Mouse (Mus musculus) hindbrain, embryonic 10.5 days (tissue): ENCODE results near the gene Nudt6. TPM values are rescaled to one million over a fixed set of nuclear protein-coding genes. Genes with fewer than 3 reads are reported as not detected.

Experiments
- DNase-seq: peaks from one replicate; pipeline ENCODE4 v3.0.0-alpha.2; 2017; ENCODE audit warnings: low spot score
- H3K27ac ChIP-seq: fragments of 300-500 bp; sonication (generic); 2 replicates; pipeline ENCODE4 v1.5.1; 2016; ENCODE audit warnings: mild to moderate bottlenecking, moderate library complexity
- H3K27me3 ChIP-seq: fragments of 300-500 bp; sonication (generic); 2 replicates; pipeline ENCODE4 v1.6.1; 2016; ENCODE audit warnings: mild to moderate bottlenecking; ENCODE audit not compliant: poor library complexity, insufficient read depth, severe bottlenecking
- H3K36me3 ChIP-seq: fragments of 300-500 bp; sonication (generic); 2 replicates; pipeline ENCODE4 v1.6.1; 2016; ENCODE audit warnings: mild to moderate bottlenecking, moderate library complexity
- H3K4me1 ChIP-seq: fragments of 300-500 bp; sonication (generic); replicated peaks from 2 replicates; pipeline ENCODE4 v1.6.1; 2016; ENCODE audit warnings: mild to moderate bottlenecking
- H3K4me3 ChIP-seq: fragments of 300-500 bp; sonication (generic); 2 replicates; pipeline ENCODE4 v1.5.1; 2016; ENCODE audit warnings: mild to moderate bottlenecking, moderate library complexity
- H3K9me3 ChIP-seq: fragments of 300-500 bp; sonication (generic); 2 replicates; pipeline ENCODE4 v1.6.1; 2016; ENCODE audit warnings: mild to moderate bottlenecking, moderate library complexity
- WGBS: fragments of 180-500 bp; shearing (Covaris S2); methylation state at CpG from one replicate; pipeline ENCODE4 v1.1.7; 2016; 5-methylcytosine and 5-hydroxymethylcytosine counted together
- polyA plus RNA-seq: library from polyadenylated mRNA; unstranded; fragments of >200 nt; fragmentation: Nextera tagmentation; extraction: Ambion mirVana; gene quantifications from 2 replicates; pipeline ENCODE4 v1.2.1, GENCODE M21; 2016

Nudt6 gene
- polyA plus RNA-seq, 1 experiment from 2014 or later, result 3.4 TPM

DNA sequence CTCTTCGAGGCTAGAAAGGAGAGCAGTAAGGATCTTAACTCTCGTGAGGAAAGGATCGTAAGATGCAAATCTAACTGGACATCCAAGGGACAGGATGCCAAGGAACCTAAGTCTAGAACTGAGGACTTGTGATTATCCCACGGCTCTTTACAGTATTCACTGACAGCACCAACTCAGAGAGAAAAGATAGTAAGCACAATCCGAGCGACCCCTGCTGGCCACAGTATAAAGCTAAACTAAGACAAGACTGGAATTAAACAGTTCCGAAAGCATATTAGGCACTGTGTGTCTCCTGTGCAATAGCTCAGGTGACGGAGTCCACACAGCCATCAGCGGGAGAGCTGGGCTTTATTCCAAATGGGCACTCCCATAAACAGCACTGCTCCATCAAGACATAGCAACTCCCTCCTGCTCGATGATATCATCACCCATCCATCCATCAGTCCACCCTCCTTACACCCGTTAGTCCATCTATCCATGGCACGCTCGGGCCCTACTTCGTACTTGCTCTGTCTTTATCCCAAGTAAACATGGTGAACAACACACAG lies 5.5 kb downstream of the Nudt6 start:
- Histone ChIP-seq H3K4me1 (peaks cover 8% of the 10 kb centered on the region), H3K4me3 (no peak overlapping the region), H3K27ac (no peak overlapping the region), H3K9me3 (no peaks in the 10 kb centered on the region), H3K27me3 (no peaks in the 10 kb centered on the region), H3K36me3 (no peaks in the 10 kb centered on the region)
- DNase-seq, result peak; percentile 71
- 58% methylated on average over 14 of the region's 14 CpGs for WGBS

DNA sequence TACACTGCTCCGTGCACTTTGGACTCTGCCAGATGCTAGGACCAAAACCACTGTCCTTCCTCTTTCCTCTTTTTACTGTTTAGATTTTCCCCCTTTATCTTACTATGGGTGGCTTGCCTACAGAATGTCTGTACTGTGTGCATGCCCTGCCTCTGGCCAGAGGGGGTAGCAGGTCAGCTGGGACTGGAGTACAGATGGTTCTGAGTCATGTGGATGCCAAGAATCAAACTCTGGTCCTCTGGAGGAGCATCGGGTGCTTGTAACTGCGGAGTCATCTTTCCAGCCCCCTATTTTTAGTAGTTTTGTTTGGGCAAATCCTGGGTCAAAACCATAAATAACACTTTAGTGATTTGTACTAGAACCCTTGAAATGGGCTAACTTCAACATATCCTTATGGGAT lies 6.6 kb downstream of the Nudt6 start:
- no peaks in the 10 kb centered on the region for H3K9me3 ChIP-seq
- no peaks in the 10 kb centered on the region for H3K27me3 ChIP-seq
- no peak overlapping the region for H3K4me3 ChIP-seq
- 91% methylated on average over 3 of the region's 3 CpGs for WGBS
- H3K36me3 ChIP-seq, result no peaks in the 10 kb centered on the region
- no peak for DNase-seq
- no peak overlapping the region for H3K27ac ChIP-seq
- peaks cover 3% of the 10 kb centered on the region for H3K4me1 ChIP-seq

- Histone ChIP-seq H3K4me1 (no peaks in the 10 kb centered on the region), H3K27me3 (no peaks in the 10 kb centered on the region), H3K27ac (no peak overlapping the region), H3K36me3 (no peaks in the 10 kb centered on the region), H3K9me3 (no peaks in the 10 kb centered on the region), H3K4me3 (no peak overlapping the region)
- no peak for DNase-seq
These were observed 12.4 kb downstream of the Nudt6 start for GRCm38 (mm10) chr3:37407598-37407997.

DNA sequence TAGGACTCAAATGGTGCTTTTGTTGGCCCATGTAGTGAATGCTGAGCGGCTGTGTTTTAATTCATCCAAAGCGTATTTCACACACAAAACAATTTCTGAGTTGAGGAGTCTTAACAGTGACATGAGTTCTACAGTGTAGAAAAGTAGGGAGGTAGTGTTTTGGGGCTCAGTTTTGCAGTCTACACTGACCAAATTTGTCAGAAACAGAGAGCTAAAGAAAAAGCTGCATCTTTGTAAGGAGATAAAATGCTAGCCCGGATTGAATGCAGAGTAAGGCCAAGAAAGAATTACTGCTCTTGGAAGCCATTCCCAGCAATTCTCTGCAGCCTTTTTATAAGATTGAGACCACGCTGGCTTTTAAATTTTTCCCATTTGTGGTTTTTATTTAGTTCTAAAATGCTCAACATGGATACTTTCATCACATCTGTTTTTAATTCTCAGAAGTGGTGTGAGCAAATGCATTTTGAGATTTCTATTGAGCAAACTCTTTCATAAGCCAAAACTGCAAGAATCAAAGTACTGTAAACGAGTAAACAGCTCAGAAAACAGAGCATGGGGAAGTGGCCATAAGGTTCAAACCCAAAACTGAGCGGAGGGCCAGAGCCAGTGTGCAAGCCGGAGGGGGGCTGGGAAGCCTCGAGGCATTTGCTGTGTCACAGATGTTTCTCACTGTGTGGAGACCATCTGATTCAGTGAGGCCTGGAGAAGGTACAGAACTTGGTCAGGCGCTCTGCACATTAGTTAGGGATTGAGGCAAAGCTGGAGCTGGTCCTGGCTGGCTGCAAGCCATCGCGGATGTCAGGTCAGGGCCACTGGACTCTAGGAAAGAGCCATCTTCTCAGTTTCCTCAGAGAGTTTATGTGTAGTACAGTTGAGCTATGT lies 18.0 kb downstream of the Nudt6 start:
- Histone ChIP-seq H3K9me3 (no peaks in the 10 kb centered on the region), H3K27me3 (no peaks in the 10 kb centered on the region), H3K4me3 (no peak overlapping the region), H3K4me1 (no peaks in the 10 kb centered on the region), H3K27ac (no peak overlapping the region), H3K36me3 (no peaks in the 10 kb centered on the region)
- DNase-seq, result no peak
- 79% methylated on average over 11 of the region's 11 CpGs for WGBS

DNA sequence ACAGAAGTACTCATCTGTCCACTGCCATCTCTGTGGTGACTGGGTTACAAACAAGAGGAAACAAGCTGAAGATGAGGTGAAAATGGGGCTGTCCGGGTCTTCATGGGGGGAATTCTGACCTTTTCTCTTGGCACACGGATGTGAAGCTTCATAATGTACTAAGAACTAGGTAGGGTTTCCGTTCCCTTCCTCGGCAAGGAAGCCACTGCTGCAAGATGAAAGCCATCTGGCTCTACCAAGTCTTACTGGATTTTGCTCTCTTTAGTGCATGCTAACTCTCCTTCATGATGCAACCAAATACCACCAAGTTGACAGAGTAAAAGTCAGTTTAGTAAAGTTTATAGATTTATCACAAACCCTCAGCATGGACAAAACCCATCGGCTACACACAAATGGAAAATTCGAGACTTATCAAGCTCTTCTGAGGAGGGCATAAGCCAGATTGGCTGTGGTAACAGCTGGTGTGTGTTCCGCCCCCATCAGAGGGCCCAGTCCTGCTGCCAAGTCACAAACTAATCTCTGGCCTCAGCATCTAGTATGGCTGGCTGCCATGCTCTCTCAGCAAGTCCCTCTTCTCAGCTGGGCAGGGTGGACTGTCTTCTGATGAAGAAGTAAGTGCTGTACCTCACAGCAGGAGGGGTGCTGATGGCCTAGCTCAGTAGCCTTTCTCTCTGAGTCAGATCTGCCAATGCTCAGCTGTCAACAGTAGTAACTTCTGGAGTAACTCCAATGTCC lies 21.2 kb downstream of the Nudt6 start:
- Histone ChIP-seq H3K27ac (no peak overlapping the region), H3K36me3 (no peaks in the 10 kb centered on the region), H3K27me3 (no peaks in the 10 kb centered on the region), H3K4me1 (no peaks in the 10 kb centered on the region), H3K4me3 (no peak overlapping the region), H3K9me3 (no peaks in the 10 kb centered on the region)
- WGBS, result 87% methylated on average over 7 of the region's 7 CpGs
- no peak for DNase-seq

DNA sequence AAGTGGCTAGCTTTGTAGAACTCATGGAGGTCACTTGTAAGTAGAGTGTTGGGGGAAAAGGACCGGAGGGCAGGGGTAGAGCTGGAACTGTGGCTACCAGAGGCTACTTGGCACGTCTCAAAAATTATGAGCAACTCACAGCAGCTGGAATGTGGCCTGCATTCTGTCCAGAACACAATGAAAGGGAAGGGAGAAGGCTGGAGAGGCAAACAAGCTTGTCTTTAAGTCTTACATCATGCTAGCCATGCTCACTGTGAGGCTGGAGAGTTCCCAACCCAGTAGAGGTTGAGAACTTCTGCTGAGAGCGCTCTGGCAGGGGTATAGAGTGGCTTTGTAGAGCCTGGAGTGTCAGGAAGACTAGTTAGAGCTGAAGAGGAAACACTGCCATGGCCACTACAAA lies 22.4 kb downstream of the Nudt6 start:
- DNase-seq, result no peak
- Histone ChIP-seq H3K36me3 (no peaks in the 10 kb centered on the region), H3K4me1 (no peaks in the 10 kb centered on the region), H3K9me3 (no peaks in the 10 kb centered on the region), H3K27me3 (no peaks in the 10 kb centered on the region), H3K4me3 (no peak overlapping the region), H3K27ac (no peak overlapping the region)
- 83% methylated on average over 3 of the region's 3 CpGs for WGBS

- no peak overlapping the region for H3K27ac ChIP-seq
- H3K4me1 ChIP-seq, result no peaks in the 10 kb centered on the region
- DNase-seq, result no peak
- no peaks in the 10 kb centered on the region for H3K27me3 ChIP-seq
- WGBS, result 89% methylated on average over 5 of the region's 5 CpGs
- no peaks in the 10 kb centered on the region for H3K36me3 ChIP-seq
- no peak overlapping the region for H3K4me3 ChIP-seq
- H3K9me3 ChIP-seq, result no peaks in the 10 kb centered on the region
These were observed 22.9 kb downstream of the Nudt6 start for GRCm38 (mm10) chr3:37396930-37397608.

DNA sequence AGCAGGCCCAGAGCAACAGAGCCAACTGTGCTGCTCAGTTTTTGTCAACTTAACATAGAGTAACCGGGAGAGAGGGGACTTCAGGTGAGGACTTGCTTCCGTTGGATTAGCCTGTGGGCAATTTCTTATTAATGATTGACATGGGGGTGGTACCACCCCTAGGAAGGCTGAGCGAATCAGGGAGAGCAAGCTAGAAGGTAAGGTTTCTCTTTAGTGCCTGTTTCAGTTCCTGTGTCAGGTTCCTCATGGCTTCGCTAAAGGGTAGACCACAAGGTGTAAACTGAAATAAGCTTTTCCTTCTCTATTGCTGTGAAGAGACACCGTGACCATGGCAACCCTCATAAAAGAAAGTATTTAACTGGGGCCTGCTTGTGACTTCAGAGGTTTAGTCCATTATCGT lies 32.7 kb downstream of the Nudt6 start:
- Histone ChIP-seq H3K4me1 (no peaks in the 10 kb centered on the region), H3K36me3 (no peaks in the 10 kb centered on the region), H3K9me3 (peaks cover 10% of the 10 kb centered on the region), H3K27ac (no peak overlapping the region), H3K4me3 (no peak overlapping the region), H3K27me3 (no peaks in the 10 kb centered on the region)
- WGBS, result 91% methylated on average over 6 of the region's 6 CpGs
- no peak for DNase-seq

GRCm38 (mm10) chr3:37383096-37383765 lies 36.8 kb downstream of the Nudt6 start:
- no peak for DNase-seq
- WGBS, result 88% methylated on average over 6 of the region's 6 CpGs
- Histone ChIP-seq H3K36me3 (no peaks in the 10 kb centered on the region), H3K4me3 (no peak overlapping the region), H3K4me1 (no peaks in the 10 kb centered on the region), H3K27ac (no peak overlapping the region), H3K27me3 (no peaks in the 10 kb centered on the region), H3K9me3 (no peaks in the 10 kb centered on the region)

GRCm38 (mm10) chr3:37381457-37381856 lies 38.6 kb downstream of the Nudt6 start:
- Histone ChIP-seq H3K4me1 (peaks cover 5% of the 10 kb centered on the region; the same call in 1 of the 2 replicates), H3K36me3 (no peaks in the 10 kb centered on the region), H3K27ac (no peak overlapping the region), H3K9me3 (no peaks in the 10 kb centered on the region), H3K27me3 (no peaks in the 10 kb centered on the region), H3K4me3 (no peak overlapping the region)
- no peak for DNase-seq
- 75% methylated on average over 6 of the region's 6 CpGs for WGBS

DNA sequence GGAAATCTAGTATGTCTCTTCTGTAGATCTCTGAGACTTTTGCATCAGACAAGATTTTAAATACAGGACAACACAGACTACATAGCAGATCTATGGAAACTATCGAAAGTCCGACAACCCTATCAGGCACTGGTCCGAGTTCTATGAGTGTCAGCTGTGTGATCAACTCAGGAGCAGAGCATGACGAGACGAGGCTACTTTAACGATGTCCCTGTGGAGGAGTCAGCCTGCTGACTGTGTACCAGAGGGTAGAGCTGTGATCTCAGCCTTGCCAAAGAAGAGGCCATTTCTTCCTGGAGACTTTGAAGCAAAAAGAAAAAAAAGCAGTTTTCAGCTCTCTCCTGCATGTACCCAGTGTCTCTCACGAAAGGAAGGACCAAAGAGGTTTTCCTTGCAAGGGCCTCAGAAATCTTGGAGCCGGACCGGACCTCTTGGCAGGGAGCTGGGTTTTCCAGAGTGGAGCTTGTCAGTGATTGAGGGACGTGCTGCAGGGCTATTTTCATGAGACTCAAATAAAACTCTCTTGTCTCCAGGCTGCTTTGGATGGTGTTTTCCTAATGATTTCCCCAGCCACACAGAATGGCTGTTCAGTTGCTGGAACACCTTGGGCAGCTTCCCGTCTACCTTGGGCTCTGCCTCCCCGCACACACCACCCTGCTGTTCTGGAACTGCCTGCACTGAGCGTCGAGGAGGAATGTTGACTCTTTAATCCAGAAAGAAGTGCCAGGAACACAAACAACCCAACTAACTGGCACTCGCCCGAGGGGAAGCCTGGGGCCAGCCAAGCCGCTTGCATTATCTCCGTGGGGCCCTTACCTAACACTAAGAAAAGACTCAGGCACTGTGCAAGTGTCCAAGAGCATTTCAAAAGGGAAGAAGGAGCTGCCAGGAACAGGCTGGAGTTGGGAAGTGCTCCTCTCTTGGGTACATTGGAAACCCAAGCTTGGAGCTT lies 39.8 kb downstream of the Nudt6 start:
- Histone ChIP-seq H3K4me3 (no peak overlapping the region), H3K27ac (no peak overlapping the region), H3K9me3 (no peaks in the 10 kb centered on the region), H3K27me3 (no peaks in the 10 kb centered on the region), H3K36me3 (no peaks in the 10 kb centered on the region), H3K4me1 (peaks cover 5% of the 10 kb centered on the region; the same call in 1 of the 2 replicates)
- WGBS, result 83% methylated on average over 18 of the region's 18 CpGs
- DNase-seq, result no peak
